Mouse (Mus musculus): Measurements from ENCODE around the gene Efcab9. TPM values are rescaled to one million over a fixed set of nuclear protein-coding genes. Genes with fewer than 3 reads are reported as not detected.

Efcab9 gene
- total and polyA plus RNA-seq, 3 experiments = 0.25 to 1.5 TPM; not detected in 1

DNA sequence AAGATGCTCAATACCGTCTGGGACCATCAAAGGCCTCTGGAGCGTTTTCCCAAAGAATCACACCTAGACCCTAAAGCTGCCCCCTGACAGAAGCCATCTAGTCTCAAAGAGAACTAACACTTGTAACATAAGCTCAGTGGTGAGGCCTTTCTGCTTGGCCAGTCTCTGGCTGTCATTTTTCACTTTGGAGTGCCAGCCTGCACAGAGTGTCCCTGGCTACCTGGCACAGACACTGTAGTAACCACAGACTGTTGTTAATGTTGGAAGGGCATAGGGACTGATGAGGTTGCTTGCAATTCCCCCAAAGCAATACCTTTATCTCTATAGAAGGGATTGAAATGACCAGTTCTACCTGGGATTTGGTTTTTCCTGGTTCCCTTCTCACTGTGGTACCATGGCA, 10.6 kb downstream of the Efcab9 start:
- Histone ChIP-seq H3K79me2 (replicated peaks; ENCODE audit: control insufficient read depth, extremely low read depth, insufficient read depth, poor library complexity, severe bottlenecking) (no peaks in the 10 kb centered on the region), H3K27me3 (replicated peaks) (no peaks in the 10 kb centered on the region), H3K36me3 (replicated peaks in 1 of 2; ENCODE audit: control insufficient read depth in 1 of 2, insufficient read depth in 1 of 2, low read length in 1 of 2) (peaks cover 0 to 14% of the 10 kb centered on the region in 2 experiments), H3K9me3 (replicated peaks; ENCODE audit: low read length) (no peaks in the 10 kb centered on the region), H3K4me3 (replicated peaks in 1 of 3; ENCODE audit: low read depth in 2 of 3, low read length in 2 of 3, poor library complexity in 1 of 3) (no peak overlapping the region), H3K9ac (ENCODE audit: insufficient read depth, low read depth) (no peak overlapping the region), H3K27ac (ENCODE audit: insufficient read depth, low read depth) (no peak overlapping the region), H3K4me2 (ENCODE audit: insufficient read depth, low read depth, poor library complexity, severe bottlenecking) (no peak overlapping the region), H3K4me1 (ENCODE audit: control insufficient read depth in 1 of 2, insufficient read depth in 2 of 2) (peaks cover 13 to 17% of the 10 kb centered on the region in 2 experiments)
- DNase-seq (ENCODE audit: extremely low read depth) = no peak
- in situ Hi-C loops (cut with MboI; ENCODE audit: low pct_ligation_motif_present, low pct_unique_long_range_greater_than_20kb, low sequenced_read_pairs) (no loop called here), dilution Hi-C loops (cut with MboI; ENCODE audit: extremely low pct_ligation_motif_present, extremely low pct_unique_long_range_greater_than_20kb, low sequenced_read_pairs) (no loop called here)
- no peak for TF ChIP-seq BHLHE40 (IDR thresholded peaks at IDR 0.05; ENCODE audit: low read depth, low read length)
- TF ChIP-seq PAX5 (IDR thresholded peaks at IDR 0.05; ENCODE audit: low read length) = no peak
- no peak for TF ChIP-seq ZC3H11A (IDR thresholded peaks at IDR 0.05; ENCODE audit: low read depth, low read length)
- TF ChIP-seq MAX (IDR thresholded peaks at IDR 0.05; ENCODE audit: low read length) = no peak

DNA sequence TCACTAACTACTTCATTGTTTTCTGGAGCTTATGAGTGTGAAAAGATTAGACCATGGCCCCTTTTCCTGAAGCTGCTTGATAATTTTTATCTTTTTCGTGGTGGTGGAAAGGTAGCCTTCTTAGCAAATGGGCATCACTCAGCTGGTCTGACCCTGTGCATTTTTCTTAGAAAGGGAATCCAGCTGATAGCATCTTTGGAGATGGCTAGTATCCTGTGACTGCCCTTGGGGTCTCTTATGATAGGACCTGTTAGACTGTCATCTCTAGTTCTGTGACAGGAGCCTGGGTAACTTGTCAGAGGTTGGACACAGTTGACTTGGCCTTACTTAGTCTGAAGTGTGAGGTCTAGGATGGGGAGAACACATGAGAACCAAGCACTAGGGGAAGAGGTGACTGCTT, 12.5 kb downstream of the Efcab9 start:
- Histone ChIP-seq H3K9me3 (replicated peaks; ENCODE audit: low read length) (no peaks in the 10 kb centered on the region), H3K4me3 (replicated peaks in 1 of 3; ENCODE audit: low read depth in 2 of 3, low read length in 2 of 3, poor library complexity in 1 of 3) (no peak overlapping the region), H3K36me3 (replicated peaks in 1 of 2; ENCODE audit: control insufficient read depth in 1 of 2, insufficient read depth in 1 of 2, low read length in 1 of 2) (peaks cover 0 to 20% of the 10 kb centered on the region in 2 experiments), H3K4me2 (ENCODE audit: insufficient read depth, low read depth, poor library complexity, severe bottlenecking) (no peak overlapping the region), H3K79me2 (replicated peaks; ENCODE audit: control insufficient read depth, extremely low read depth, insufficient read depth, poor library complexity, severe bottlenecking) (no peaks in the 10 kb centered on the region), H3K4me1 (ENCODE audit: control insufficient read depth in 1 of 2, insufficient read depth in 2 of 2) (peaks cover 7 to 8% of the 10 kb centered on the region in 2 experiments), H3K27me3 (replicated peaks) (no peaks in the 10 kb centered on the region), H3K27ac (ENCODE audit: insufficient read depth, low read depth) (no peak overlapping the region), H3K9ac (ENCODE audit: insufficient read depth, low read depth) (no peak overlapping the region)
- DNase-seq (ENCODE audit: extremely low read depth) = no peak
- in situ Hi-C loops (cut with MboI; ENCODE audit: low pct_ligation_motif_present, low pct_unique_long_range_greater_than_20kb, low sequenced_read_pairs) (no loop called here), dilution Hi-C loops (cut with MboI; ENCODE audit: extremely low pct_ligation_motif_present, extremely low pct_unique_long_range_greater_than_20kb, low sequenced_read_pairs) (no loop called here)
- TF ChIP-seq TBP (conservative IDR thresholded peaks at IDR 0.05; ENCODE audit: low read depth, low read length) (no peak), CHD2 (IDR thresholded peaks at IDR 0.05; ENCODE audit: low read length) (no peak), SMC3 (IDR thresholded peaks at IDR 0.05; ENCODE audit: low read depth, low read length) (no peak), JUND (conservative IDR thresholded peaks at IDR 0.05; ENCODE audit: low read depth, low read length) (no peak), UBTF (IDR thresholded peaks at IDR 0.05; ENCODE audit: low read depth, low read length) (no peak), MAZ (IDR thresholded peaks at IDR 0.05; ENCODE audit: low read depth, low read length) (no peak), POLR2AphosphoS2 (IDR thresholded peaks at IDR 0.05; ENCODE audit: low read depth, low read length) (no peak), RCOR1 (conservative IDR thresholded peaks at IDR 0.05; ENCODE audit: low read depth, low read length) (no peak), SIN3A (IDR thresholded peaks at IDR 0.05; ENCODE audit: low read length) (no peak), KAT2A (IDR thresholded peaks at IDR 0.05; ENCODE audit: insufficient replicate concordance, low read length) (no peak), NRF1 (IDR thresholded peaks at IDR 0.05; ENCODE audit: low read depth, low read length) (no peak), MYC (IDR thresholded peaks at IDR 0.05; ENCODE audit: low read depth, low read length) (no peak), NELFE (IDR thresholded peaks at IDR 0.05; ENCODE audit: low read depth, low read length) (no peak), ZKSCAN1 (IDR thresholded peaks at IDR 0.05; ENCODE audit: borderline replicate concordance, low read depth, low read length) (no peak), IRF4 (IDR thresholded peaks at IDR 0.05; ENCODE audit: low read depth, low read length) (no peak), RAD21 (IDR thresholded peaks at IDR 0.05; ENCODE audit: low read depth, low read length) (no peak), PAX5 (IDR thresholded peaks at IDR 0.05; ENCODE audit: low read length) (no peak), EP300 (IDR thresholded peaks at IDR 0.05; ENCODE audit: low read length) (no peak), CTCF (conservative IDR thresholded peaks at IDR 0.05 in 1 of 2, IDR thresholded peaks at IDR 0.05 in 1 of 2; ENCODE audit: low read depth in 2 of 2, low read length in 2 of 2) (no peak), TCF12 (IDR thresholded peaks at IDR 0.05; ENCODE audit: low read depth, low read length) (no peak)
